Mouse (Mus musculus) urinary bladder, postnatal 25 days (tissue): ENCODE data around the gene Lclat1.

ENCODE experiments used
- DNase-seq: peaks from one replicate; pipeline ENCODE4 v3.0.0; 2022; ENCODE audit warnings: low spot score

The Lclat1 gene

DNA sequence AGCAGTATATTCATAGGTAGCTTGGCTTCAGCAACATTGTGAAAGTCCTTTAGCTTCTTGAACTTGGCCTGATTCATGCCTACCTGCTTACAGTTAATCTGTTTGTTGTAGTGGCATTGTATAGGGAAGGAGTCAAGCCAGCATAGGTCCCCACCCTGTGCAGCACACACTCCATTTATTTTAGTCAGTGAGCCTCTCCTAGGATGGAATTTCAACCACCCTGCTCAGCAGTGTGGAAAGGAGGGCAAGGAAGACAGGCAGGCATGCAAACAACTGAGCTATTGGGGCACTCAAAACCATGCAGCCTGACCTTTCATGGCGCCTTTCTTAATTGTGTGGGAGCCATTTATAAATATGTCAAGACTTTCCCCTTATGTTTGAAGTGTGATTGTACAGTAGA lies 92.6 kb downstream of the Lclat1 start:
- DNase-seq = no peak

DNA sequence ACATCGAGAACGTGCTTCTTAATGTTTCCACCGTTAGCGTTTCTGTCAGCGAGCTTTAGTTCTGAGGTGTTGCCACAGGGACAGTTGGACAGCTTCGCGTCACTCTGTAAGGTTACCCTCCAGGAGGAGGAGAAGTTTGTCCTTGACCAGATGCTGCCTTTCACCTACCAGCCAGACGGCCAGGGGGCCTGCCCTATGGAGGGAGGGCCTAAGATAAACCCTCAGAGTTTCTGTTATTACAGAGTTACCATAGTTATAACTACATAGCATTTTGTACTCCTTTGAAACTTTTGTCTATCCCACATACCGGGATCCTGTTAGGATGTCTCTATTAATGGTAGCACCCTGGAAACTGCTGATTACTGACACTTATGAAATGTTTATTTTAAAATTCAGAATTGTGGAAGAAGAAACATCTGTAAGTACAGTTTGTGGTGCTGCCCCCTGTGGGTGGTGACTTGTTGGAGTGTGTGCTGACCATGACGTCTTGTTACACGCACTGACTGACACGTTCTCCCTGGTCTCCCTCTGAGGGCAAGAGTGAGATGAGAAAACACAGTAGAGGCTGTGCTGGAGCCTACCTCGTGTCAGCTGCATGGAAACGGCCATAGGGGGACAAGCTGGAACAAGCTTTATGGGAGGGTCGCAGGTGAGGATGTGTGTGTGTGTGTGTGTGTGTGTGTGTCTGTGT lies 96.0 kb downstream of the Lclat1 start:
- DNase-seq = no peak

DNA sequence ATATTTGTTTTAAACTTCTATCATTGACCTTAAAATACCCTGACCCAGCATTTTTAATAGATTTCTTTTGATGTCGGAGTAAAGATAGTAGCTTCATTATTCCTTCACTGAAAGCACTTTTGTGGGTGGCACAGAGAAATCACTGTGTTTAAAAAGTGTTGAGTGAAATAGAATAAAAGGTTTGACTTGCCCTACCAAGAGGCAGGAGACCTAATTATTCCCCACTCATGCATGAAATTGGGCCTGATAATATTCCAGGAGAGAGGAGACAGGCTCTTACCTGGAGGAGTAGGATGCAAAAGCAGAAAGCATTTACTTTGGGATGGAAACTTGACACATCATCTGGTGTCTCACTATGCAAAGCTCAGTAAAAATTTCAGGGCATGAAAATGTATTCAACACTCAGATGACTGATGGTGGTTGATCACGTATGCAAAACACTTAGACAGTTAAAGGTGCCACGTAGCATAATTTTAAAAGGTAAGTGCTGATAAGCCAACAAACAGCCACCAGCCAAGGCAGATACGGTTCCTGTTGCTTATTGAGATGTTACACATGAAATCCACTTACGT lies 103.3 kb downstream of the Lclat1 start:
- DNase-seq = no peak

DNA sequence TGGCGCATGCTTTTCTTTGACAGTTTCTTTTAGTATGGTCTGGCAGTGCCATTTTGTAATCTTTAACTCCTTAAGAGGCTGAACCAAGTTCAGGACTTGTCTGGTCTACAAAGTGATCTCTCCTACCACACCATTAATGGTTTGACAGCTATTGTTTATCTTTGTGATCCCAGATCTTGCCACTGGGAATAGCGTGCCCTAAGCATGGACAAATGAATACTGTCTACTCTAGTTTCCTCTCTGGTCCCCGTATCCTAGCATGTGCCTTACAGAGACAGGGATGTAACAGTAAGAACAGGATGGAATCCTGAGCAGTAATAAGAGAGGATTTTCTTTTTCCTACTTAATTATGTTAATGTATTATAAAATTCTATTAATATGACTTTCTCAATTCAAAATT lies 105.0 kb downstream of the Lclat1 start:
- DNase-seq = no peak

DNA sequence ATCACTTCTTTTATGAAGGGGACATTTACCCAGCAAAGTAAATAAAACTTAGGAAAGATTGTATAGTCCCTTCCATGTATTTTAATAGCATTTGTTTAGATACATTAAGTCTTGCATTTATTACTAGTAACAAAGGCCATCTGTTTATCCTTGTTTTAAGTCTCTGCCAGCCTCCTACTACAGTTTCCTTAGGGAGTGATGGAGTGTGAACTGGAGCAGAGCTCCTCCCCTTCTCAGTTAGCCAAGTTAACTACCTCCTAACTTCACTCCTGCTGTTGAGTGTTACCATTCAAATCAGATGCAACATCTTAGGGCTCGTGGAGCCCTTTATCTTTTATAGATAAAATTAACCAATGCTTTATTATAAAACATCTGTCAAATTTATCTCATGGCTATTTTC lies 105.4 kb downstream of the Lclat1 start:
- no peak for DNase-seq

DNA sequence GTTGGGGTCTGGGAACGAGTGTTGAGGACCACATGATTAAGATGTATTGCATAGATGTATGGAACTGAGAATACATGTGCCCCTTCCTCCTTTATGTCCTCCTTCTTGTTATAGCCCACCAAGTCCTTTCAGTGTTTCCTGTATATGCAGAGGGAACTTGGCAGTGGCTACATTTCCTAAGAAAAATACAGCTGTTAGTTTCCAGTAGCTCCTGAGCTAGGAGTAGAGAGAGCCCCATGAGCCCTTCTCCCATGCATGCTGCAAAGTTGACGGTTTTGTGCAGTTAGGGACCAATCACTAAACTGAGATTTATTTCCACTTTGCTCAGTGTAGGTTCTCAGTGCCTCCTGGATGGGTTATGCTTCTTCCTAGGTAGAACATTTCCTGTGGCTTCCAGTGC lies 105.9 kb downstream of the Lclat1 start:
- no peak for DNase-seq

DNA sequence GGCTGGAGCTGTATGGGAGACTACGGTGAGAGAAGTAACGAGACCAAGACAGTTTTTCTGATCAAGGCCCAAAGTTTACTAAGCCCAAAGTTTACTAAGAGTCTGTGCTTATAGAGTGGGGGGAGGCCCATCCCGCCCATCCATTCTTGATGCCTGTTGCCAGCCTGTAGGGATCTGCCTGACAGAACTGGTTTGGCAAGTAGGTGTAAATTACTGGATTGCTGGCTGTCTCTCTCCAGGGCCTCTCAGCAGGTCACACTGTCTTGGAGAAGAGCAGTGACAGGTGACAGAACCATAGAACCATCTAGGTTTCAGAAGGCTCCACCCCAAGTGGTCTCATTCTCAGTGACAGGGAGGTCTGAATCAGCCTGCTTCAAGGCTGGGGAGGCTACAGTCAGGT lies 109.5 kb downstream of the Lclat1 start:
- DNase-seq = no peak

DNA sequence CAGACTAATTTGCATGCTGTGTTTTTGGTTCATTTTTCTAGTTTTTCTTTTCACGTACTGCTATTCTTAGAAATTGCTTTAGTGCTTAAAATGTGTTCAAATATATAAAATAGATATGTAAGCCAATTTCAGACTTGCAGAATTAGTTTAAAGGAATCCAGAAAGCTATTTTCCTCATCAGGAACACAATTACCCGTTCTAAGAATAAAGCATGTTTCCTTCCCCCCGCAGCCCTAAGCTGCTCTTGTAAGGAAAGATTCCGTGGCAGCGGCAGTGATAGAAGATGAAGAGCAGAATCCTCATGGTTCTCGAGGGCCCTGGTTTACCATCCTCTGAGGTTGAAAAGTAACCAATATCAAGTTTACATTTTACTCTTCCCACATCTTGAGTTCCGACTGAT lies 113.0 kb downstream of the Lclat1 start:
- DNase-seq = no peak

DNA sequence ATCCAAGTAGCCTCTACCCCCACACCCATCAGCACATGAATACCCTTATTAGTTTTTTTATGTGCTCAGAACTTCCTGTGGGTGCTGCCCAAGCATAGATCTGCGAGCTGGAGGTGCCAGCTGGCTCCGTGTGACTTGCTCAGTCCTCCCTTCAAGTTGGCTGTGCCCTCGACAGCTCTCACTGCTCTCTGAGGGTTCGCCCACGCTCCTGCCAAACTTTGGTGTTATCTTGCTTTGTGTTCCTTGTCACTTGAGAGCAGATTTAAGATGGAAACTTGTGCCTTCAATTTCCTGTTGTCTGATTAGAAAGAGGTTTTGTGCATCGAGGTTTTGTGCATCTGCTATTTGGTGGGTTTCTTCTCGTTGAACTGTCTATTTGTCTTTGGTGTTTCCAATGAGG lies 114.3 kb downstream of the Lclat1 start:
- no peak for DNase-seq

DNA sequence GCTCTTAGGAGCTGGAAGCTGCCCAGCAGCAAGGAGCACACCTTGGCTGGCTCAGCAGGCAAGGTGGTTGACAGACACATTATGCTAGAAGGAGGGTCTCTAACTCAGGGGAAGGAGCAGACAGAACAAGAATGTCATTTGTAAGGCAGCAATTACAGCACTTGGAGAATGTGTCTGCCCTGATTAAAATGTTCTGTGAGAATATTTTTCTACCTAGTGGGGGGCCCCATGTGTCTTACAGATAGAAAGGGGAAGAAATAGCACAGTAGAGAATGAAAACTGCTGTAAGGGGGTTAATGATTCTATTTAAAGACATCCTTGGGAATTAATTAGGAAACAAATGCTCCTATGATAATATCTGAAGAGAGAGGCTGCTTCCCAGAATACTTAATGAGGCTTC lies 117.7 kb downstream of the Lclat1 start:
- DNase-seq = no peak

DNA sequence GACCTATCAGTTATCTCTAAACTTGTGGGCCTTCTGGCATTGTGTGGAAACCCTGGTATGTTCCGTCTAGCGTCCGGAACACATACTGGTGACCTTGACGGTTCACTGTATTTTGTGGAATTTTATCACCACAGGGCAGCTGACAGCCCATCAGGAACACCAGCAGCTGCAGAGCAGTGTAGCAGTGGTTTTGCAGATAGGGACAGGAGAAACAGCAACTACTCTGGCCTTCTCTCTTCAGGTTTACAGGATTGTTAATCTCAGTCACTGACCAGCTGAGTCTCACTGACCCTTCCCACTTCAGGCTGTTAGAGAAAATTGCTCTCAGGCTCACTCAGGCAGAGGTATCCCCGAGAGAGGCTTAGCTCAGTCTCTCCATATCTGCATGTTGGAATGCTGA lies 118.2 kb downstream of the Lclat1 start:
- no peak for DNase-seq

DNA sequence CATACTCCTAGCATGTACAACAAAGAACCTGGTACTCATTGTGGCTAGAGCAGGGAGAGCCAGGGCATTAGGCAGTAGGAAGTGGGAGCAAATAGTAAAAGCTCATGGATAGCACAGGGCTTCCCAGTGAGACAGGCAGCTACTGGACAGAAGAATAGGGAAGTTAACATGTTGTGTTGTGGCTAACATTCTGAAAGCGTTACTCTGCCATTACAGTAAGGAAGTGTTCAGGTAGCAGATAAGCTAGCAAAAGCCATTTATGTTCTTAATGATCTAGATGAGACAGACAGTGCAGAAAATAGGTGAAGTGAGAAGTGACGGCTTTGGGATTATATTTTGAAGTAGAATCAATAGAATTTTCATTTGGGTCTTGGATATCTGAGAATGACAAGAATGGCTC lies 118.8 kb downstream of the Lclat1 start:
- DNase-seq = no peak

DNA sequence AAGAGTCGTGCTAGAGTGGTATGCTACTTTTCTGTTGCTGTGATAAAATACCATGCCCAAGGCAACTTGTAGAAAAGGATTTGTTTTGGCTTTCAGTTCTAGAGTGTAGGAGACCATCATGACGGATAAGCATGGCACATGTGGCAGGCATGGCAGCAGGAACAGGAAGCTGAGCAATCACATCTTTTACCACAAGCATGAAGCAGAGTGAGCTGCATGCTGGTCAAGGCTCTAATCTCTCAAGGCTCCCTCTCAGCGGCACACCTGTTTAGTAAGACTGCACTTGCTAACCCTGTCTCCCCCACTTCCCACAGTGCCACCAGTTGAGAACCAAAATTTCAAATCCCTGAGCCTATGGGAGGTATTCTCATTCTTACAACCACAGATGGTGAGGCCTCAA lies 119.6 kb downstream of the Lclat1 start:
- DNase-seq = no peak

DNA sequence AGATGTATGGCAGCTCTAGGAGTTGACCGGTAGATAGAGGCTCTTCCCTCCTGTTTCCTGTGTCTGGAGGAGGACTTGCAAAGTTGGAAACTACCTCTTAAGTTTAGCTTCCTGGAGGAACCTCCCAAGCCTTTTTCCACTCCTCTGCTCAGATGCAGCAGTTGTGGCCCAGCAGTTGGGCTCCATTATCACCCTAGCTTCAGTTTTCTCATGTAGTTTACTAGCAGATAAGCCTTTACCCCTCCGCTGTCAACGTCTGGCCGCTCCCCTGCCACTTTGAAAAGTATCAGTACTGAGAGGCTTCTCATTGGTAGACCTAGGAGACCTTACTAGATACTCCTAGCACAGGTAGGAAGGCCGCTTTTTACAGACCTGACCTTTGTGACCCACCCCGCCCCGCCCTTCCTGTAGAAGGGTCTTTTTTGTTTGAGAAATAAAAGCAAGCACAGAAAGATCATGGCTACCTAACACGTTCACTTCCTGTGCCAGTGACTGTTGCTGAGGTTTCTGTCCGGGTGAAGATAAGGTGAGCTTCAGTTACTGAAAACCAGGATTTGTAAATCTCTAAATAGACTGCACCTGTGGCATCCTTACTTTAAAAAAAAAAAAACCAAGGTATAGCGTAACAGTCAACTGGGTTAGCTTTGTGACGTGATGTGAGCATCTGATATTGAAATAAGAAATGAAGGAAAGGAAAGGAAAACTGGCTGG lies 121.8 kb downstream of the Lclat1 start:
- no peak for DNase-seq

DNA sequence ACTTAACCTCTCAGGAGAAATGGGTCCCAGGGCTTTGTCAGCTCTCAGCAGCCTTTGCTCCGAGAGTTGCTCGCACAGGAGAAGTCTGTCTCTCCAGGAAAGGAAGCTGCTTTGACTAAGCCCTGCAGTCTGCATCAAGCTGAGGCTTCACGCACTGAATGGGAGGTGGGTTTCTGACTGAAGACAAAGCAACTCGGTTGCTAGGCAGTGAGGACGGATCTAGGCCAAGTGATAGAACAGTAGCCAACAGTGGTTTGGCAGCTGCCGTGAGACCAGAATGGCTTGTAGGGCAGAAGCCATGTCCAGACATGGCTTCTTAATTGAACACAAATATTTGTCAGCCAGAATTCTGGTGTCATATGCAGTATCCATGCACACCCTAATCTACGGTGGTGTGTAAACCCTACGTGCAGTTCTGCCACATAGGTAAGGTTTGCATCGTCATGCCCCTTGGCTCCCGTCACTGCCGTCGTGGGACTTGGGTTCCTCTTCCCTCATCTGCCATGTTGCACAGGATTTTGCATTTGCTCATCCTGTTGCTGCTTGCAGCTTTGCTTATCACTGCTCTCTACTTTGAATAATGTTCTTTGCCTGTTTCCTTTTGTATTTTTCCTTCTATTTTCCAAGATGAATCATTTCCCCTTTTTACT lies 122.7 kb downstream of the Lclat1 start:
- DNase-seq = no peak

DNA sequence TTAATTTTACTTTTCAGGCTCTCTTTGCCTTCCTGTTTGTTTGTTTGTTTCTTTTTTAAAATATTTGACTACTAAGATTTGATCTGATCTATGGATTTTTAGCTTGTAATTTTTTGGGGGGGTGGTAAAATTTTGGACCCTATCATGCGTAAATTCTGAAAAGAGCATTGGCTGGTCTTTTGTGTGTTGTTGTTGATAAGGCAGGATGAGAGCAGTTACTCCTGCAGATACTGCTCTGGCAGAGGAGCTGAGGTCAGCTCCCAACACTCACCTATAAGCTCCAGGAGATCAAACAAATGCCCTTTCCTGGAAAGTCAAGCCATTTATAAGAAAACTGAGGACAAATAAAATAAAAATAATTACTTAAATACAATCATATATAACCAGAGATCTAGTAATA lies 123.6 kb downstream of the Lclat1 start:
- DNase-seq = no peak

DNA sequence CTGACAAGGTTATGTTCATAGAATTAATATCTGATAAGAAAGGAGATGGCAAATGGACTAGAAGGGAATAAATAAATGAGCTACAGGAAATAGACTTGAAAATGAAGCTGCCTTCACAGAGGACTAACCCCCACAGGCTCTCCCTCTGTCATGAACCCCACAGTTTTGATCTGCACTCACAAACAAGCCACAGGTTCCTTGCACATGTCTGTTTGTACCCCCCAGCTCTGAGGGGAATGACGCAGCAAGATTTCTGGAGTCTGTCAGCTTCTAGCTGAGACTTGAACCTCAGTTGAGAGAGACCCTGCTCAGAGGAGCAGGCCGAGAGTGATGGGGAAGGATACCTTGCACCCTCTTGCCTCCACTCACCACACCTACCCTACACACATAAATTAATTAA lies 124.8 kb downstream of the Lclat1 start:
- DNase-seq = no peak

DNA sequence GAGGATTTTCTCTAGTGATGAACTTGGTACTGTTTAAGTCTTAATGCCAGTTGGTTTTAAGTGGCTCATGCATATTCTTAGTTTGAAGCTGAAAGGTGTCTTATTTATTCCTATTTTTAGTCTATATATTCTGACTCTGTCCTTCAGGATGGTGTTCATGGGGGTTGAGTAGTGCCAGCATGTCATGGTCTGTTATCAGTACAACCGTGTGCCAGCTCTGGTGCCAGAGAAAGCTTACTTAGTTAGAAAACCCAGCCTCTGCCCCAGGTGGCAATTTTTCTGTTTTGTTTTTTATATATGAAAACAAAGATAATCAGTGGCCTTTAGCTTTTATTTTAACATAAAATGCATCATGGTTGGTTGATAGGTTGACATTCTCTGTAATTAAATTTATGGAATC lies 126.2 kb downstream of the Lclat1 start:
- DNase-seq = no peak

DNA sequence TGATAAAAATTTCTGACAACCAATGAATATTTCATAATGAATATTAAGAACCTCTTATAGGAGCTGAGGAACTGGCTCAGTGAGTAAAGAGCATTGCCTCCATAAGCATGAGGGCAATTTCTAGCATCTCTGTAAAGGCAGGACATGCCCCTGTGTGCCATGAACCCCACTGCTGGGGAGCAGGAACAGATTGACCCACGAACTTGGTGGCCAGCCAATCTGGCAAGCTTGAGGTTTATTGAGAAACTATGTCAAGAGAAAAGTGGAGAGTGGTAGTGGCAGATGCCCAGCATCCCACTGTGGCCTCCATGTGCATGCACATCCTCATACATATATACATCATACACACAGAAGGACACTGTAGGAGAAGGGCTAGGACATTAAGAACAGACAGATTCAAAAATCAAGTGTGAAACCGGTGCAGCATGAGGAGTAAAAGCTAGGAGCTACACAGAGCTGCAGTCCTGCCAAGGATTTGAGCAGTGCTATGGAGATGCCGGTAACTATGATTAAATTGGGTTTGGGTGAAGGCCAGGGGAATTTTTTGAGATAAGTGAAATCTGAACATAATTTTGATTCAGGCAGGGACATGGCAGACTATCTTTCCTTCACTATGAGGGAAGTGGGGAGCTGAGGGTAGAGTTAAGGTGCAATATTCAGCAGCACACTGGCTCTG lies 129.5 kb downstream of the Lclat1 start:
- DNase-seq = no peak

DNA sequence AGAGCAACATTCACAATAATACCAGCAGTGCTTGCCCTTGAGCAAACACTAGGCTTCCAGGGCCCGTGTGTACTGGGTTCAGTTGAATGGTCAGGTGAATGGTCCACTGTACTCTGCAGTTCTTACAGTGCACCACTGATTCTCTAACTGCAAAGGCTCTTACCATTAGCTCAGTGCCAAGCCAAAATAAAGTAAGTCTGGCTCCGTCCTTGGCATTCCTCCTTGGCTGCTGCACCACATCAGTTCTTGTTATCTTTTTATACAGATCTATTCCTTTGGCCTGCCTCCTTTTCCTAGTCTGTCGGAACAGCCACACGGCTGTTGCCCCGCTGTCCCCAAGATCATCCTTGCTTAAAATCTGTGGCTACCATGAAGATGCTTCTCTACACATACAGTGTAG lies 130.7 kb downstream of the Lclat1 start:
- no peak for DNase-seq

DNA sequence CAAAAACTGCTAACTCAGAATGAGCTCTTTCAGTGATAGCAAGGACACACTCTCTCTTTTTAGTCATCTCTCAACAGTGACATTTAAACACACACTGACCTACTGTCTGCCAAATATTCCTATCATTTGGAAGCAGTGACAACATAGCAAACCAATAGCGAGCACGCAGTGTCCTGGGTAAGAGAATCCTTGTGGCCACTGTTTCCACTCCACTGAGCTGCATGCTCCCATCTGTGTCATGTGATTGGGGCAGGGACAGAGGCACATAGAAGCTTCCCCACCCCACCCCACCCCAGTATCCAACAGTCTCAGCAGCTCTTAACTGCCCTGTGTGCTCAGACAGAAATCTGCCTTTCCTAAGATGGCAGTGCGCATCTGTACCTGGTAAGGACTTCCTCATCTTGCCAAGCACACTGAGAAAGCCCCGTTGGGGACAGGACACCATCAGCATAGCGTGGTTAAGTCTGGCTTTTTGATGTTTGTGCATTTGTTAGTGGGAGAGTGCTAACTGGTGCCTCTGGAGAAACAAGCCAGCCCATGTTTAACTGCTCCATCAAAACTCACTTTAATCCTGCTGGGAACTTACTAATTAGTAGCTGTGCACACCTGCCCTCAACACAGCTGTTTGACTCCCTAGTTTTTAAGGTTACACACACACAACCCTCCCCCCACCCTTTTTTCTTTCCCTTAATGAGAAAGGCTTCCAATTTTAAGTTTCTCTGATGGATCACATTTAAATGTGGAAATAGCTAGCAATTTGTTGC lies 133.5 kb downstream of the Lclat1 start:
- no peak for DNase-seq

DNA sequence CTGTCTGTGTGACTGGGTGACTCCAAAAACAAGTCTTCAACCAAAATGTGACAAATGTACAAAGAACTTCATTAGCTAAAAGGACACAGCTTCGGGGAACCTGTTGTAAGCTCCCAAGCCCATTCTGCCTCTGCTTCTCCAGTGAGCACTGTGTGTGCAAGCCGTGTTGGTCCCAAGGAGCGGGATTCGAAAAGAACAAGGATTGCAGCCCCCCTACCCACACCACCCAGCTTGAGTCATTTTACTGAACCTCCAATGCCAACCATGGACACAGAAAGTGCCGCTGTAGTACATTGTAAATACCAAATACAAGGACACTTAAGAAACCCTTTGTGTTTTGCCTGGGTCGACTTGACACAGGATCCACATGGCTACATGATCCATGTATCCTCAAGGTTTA lies 135.9 kb downstream of the Lclat1 start:
- no peak for DNase-seq
